10 mouse cellular contexts compared by ENCODE assay signal in the genomic region with DNA sequence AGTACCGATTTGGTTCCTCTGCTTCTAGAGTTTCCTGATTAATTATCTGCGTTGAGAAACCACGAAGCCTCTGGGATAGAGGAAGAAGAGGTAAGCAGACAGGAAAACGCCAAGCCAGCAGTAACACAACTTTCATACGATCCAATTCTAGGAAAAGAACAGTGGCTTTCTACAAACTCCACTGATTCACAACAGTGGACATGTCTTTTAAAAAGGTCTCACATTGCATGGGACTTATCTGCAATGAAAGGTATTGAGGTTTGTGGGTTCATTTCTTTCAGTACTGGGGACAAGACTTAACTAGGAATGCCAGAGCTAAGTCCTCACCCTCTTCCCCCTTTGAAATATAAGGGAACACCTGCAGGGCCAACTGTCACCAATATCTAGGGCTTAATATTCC. TPM values are rescaled to one million over a fixed set of nuclear protein-coding genes. Genes with fewer than 3 reads are reported as not detected.
DNase-seq lines count a peak whose midpoint lies in the region; ATAC-seq and TF ChIP-seq lines count a peak whose summit lies in the region.
"Had no signal": no experiment of that assay in that cellular context is flagged by ENCODE, and none has a peak within 500 bp of the region (broad histone marks: within the 10 kb centered on the region; RNA-seq: fewer than 3 reads in every experiment).

No protein-coding gene starts in this region.

- no peaks in the 10 kb centered on the region for H3K9me3 ChIP-seq in heart, embryonic 14.5 days (ENCODE audit: control insufficient read depth, low read length)
- H3K9me3 ChIP-seq in MEL (replicated peaks; ENCODE audit: insufficient read depth, low read length): no peaks in the 10 kb centered on the region
- no peaks in the 10 kb centered on the region for H3K9me3 ChIP-seq in hindbrain, embryonic 13.5 days
- no peaks in the 10 kb centered on the region for H3K9me3 ChIP-seq in midbrain, embryonic 11.5 days (ENCODE audit: control insufficient read depth, low read length)

- peaks cover 22% of the 10 kb centered on the region for H3K36me3 ChIP-seq in heart, embryonic 14.5 days (ENCODE audit: control insufficient read depth, insufficient read depth, low read length)
- H3K36me3 ChIP-seq in MEL (ENCODE audit: control insufficient read depth in 1 of 2, insufficient read depth in 2 of 2, low read length in 2 of 2): peaks cover 0 to 16% of the 10 kb centered on the region in 2 experiments; a peak in 3 of 4 replicates
- H3K36me3 ChIP-seq in hindbrain, embryonic 13.5 days: peaks cover 29% of the 10 kb centered on the region
- no peaks in the 10 kb centered on the region for H3K36me3 ChIP-seq in midbrain, embryonic 11.5 days (ENCODE audit: control insufficient read depth, insufficient read depth, low read length)

- no peak overlapping the region for H3K27ac ChIP-seq in heart, embryonic 14.5 days (replicated peaks in 1 of 2; ENCODE audit: control insufficient read depth in 1 of 2, insufficient read depth in 1 of 2, low read depth in 2 of 2, low read length in 2 of 2)
- peak overlapping the region; percentile 1; the same call in 1 of the 2 replicates for H3K27ac ChIP-seq in MEL (ENCODE audit: control insufficient read depth, low read depth, low read length)
- H3K27ac ChIP-seq in hindbrain, embryonic 13.5 days: no peak overlapping the region
- no peak overlapping the region for H3K27ac ChIP-seq in midbrain, embryonic 11.5 days (ENCODE audit: low read depth, low read length)

- no peak for TF ChIP-seq RAD21 in MEL (IDR thresholded peaks at IDR 0.05; ENCODE audit: low read depth, low read length)

- ATAC-seq in heart, embryonic 14.5 days (ENCODE audit: insufficient number of reproducible peaks, insufficient read depth, low FRiP score, low read depth): no peak
- ATAC-seq in hindbrain, embryonic 13.5 days (ENCODE audit: low FRiP score): no peak
- ATAC-seq in midbrain, embryonic 11.5 days (ENCODE audit: low FRiP score): no peak

- no peak for TF ChIP-seq EP300 in MEL (IDR thresholded peaks at IDR 0.05; ENCODE audit: low read depth in 1 of 2, low read length in 2 of 2)

- DNase-seq in heart, postnatal 36 days: no peak
- DNase-seq in MEL (ENCODE audit: low read depth, low spot score): peak; percentile 62
- no peak for DNase-seq in midbrain, embryonic 11.5 days (ENCODE audit: low spot score, missing footprints)
- no peak for DNase-seq in right cerebral cortex, postnatal 25 days
- no peak for DNase-seq in gastrocnemius, postnatal 36 days
- DNase-seq in left cerebral cortex, adult 9 months (ENCODE audit: low spot score in 2 of 2): no peak
- DNase-seq: cerebellum, adult 11 months had no signal

- WGBS in heart, embryonic 14.5 days: 80% methylated on average over 5 of the region's 5 CpGs
- 87% methylated on average over 5 of the region's 5 CpGs for WGBS in hindbrain, embryonic 13.5 days
- WGBS in midbrain, embryonic 11.5 days: 82% methylated on average over 5 of the region's 5 CpGs

- H3K9ac ChIP-seq in heart, embryonic 14.5 days (ENCODE audit: low read length): peak overlapping the region; percentile 92
- peak overlapping the region; percentile 96 for H3K9ac ChIP-seq in MEL (ENCODE audit: control insufficient read depth, low read depth, low read length, poor library complexity, severe bottlenecking)
- H3K9ac ChIP-seq in hindbrain, embryonic 13.5 days: peak overlapping the region; percentile 94
- H3K9ac ChIP-seq in midbrain, embryonic 11.5 days (ENCODE audit: low read length): no peak overlapping the region

- H3K4me2 ChIP-seq in heart, embryonic 14.5 days (ENCODE audit: low read length): peak overlapping the region; percentile 89
- peak overlapping the region; percentile 79 for H3K4me2 ChIP-seq in hindbrain, embryonic 13.5 days
- H3K4me2 ChIP-seq in midbrain, embryonic 11.5 days: peak overlapping the region; percentile 84; the same call in 1 of the 2 replicates

- peak overlapping the region in 1 of 2 experiments; percentile 74; a peak in 2 of 4 replicates for H3K4me3 ChIP-seq in heart, embryonic 14.5 days (ENCODE audit: control insufficient read depth in 1 of 2, insufficient read depth in 1 of 2, low read depth in 1 of 2, low read length in 2 of 2)
- H3K4me3 ChIP-seq in MEL (ENCODE audit: control insufficient read depth in 1 of 2, insufficient read depth in 1 of 2, low read depth in 2 of 2, low read length in 2 of 2): peak overlapping the region; percentile 74 to 95
- H3K4me3 ChIP-seq in hindbrain, embryonic 13.5 days: peak overlapping the region; percentile 71
- H3K4me3 ChIP-seq in midbrain, embryonic 11.5 days (ENCODE audit: low read depth, low read length): no peak overlapping the region

- H3K79me2 ChIP-seq in MEL (ENCODE audit: control insufficient read depth, insufficient read depth, low read length, poor library complexity): peaks cover 6% of the 10 kb centered on the region

- H3K4me1 ChIP-seq in heart, embryonic 14.5 days (ENCODE audit: control insufficient read depth in 2 of 2, insufficient read depth in 2 of 2, low read length in 2 of 2): 0 out of 4 replicates have a peak, but pooled peaks cover 0 to 5% of the 10 kb centered on the region in 2 experiments
- peaks cover 5 to 14% of the 10 kb centered on the region in 2 experiments for H3K4me1 ChIP-seq in MEL (ENCODE audit: control insufficient read depth in 1 of 2, insufficient read depth in 2 of 2, low read length in 2 of 2)
- peaks cover 18% of the 10 kb centered on the region for H3K4me1 ChIP-seq in hindbrain, embryonic 13.5 days (replicated peaks)
- 0 out of 2 replicates have a peak, but pooled peaks cover 2% of the 10 kb centered on the region for H3K4me1 ChIP-seq in midbrain, embryonic 11.5 days (ENCODE audit: control insufficient read depth, insufficient read depth, low read length)

- no peaks in the 10 kb centered on the region for H3K27me3 ChIP-seq in heart, embryonic 14.5 days (ENCODE audit: control insufficient read depth, insufficient read depth, low read length)
- no peaks in the 10 kb centered on the region for H3K27me3 ChIP-seq in MEL (ENCODE audit: control insufficient read depth in 1 of 2, insufficient read depth in 2 of 2, low read length in 2 of 2)
- H3K27me3 ChIP-seq in hindbrain, embryonic 13.5 days: no peaks in the 10 kb centered on the region
- no peaks in the 10 kb centered on the region for H3K27me3 ChIP-seq in midbrain, embryonic 11.5 days (ENCODE audit: control insufficient read depth, insufficient read depth, low read length)

- no peak for TF ChIP-seq POLR2A in MEL (IDR thresholded peaks at IDR 0.05; ENCODE audit: control insufficient read depth in 1 of 2, insufficient read depth in 1 of 2, low read depth in 1 of 2, low read length in 2 of 2, poor library complexity in 1 of 2)

- intact Hi-C loops in heart, postnatal 36 days (cut with DNase I): loop anchor here (5.0 kb wide), 1 partner anchor 160 kb away; a partner anchor contains a TSS
- intact Hi-C loops in gastrocnemius, postnatal 36 days (cut with DNase I): no loop called here

- TF ChIP-seq CTCF in MEL (IDR thresholded peaks at IDR 0.05 in 2 of 3, conservative IDR thresholded peaks at IDR 0.05 in 1 of 3; ENCODE audit: control insufficient read depth in 1 of 3, insufficient read depth in 1 of 3, low read depth in 2 of 3, low read length in 3 of 3, poor library complexity in 1 of 3, severe bottlenecking in 1 of 3): no peak

TF ChIP-seq in MEL, 35 proteins besides CTCF, POLR2A, EP300 and RAD21 (continues in another document):
- TF ChIP-seq NELFE (IDR thresholded peaks at IDR 0.05; ENCODE audit: low read depth, low read length): no peak
- 0 out of 2 replicates have a peak, but pooled peaks have one; percentile 60 for TF ChIP-seq CHD1 (IDR thresholded peaks at IDR 0.05; ENCODE audit: low read depth, low read length)
- TF ChIP-seq GATA1 (IDR thresholded peaks at IDR 0.05; ENCODE audit: low read depth, low read length): peak; percentile 40

RNA-seq across cellular contexts. Expression of a gene that starts 1.0 kb away (rescaled TPM):
- 142 and 156 TPM in 2 replicates for polyA plus RNA-seq in heart, embryonic 14.5 days (2014; fragmentation: Nextera tagmentation; extraction: Ambion mirVana)
- total RNA-seq in heart, postnatal 36 days (2021): 10 to 100 TPM; 50.5 to 57.3 TPM
- total RNA-seq in MEL (2012; rRNA removed): 31.7 and 37.2 TPM in 2 replicates
- polyA plus RNA-seq in MEL (2012; ENCODE audit: insufficient read depth in 1 of 2, insufficient read length in 2 of 2, low read depth in 1 of 2, low replicate concordance in 2 of 2, missing spikeins in 1 of 2): 10 to 100 TPM in 1 of 2 experiments, not detected in 1; 58.0 TPM
- polyA plus RNA-seq in hindbrain, embryonic 13.5 days (2015; fragmentation: Nextera tagmentation; extraction: Ambion mirVana): 165 and 184 TPM in 2 replicates
- polyA plus RNA-seq in midbrain, embryonic 11.5 days (2014; fragmentation: Nextera tagmentation; extraction: Ambion mirVana): 105 and 107 TPM in 2 replicates
- 10 to 100 TPM; 42.4 to 43.6 TPM for total RNA-seq in gastrocnemius, postnatal 36 days (2021)

RNA-seq across cellular contexts. Expression of a gene that starts 1.6 kb away (rescaled TPM):
- 6.5 and 7.2 TPM in 2 replicates for polyA plus RNA-seq in heart, embryonic 14.5 days (2014; fragmentation: Nextera tagmentation; extraction: Ambion mirVana)
- 10 to 100 TPM; 11.0 to 12.1 TPM for total RNA-seq in heart, postnatal 36 days (2021)
- total RNA-seq in MEL (2012; rRNA removed): 25.6 and 34.5 TPM in 2 replicates
- polyA plus RNA-seq in MEL (2012; ENCODE audit: insufficient read depth in 1 of 2, insufficient read length in 2 of 2, low read depth in 1 of 2, low replicate concordance in 2 of 2, missing spikeins in 1 of 2): 10 to 100 TPM in 1 of 2 experiments, not detected in 1; 41.7 TPM
- polyA plus RNA-seq in hindbrain, embryonic 13.5 days (2015; fragmentation: Nextera tagmentation; extraction: Ambion mirVana): 18.1 and 20.3 TPM in 2 replicates
- 7.3 and 8.3 TPM in 2 replicates for polyA plus RNA-seq in midbrain, embryonic 11.5 days (2014; fragmentation: Nextera tagmentation; extraction: Ambion mirVana)
- 1 to 10 TPM; 2.5 to 3.8 TPM for total RNA-seq in gastrocnemius, postnatal 36 days (2021)

RNA-seq across cellular contexts. Expression of a gene that starts 7.5 kb away (rescaled TPM):
- polyA plus RNA-seq in heart, embryonic 14.5 days (2014; fragmentation: Nextera tagmentation; extraction: Ambion mirVana): 13.3 and 14.3 TPM in 2 replicates
- total RNA-seq in heart, postnatal 36 days (2021): 10 to 100 TPM; 14.5 to 15.6 TPM
- 213 and 228 TPM in 2 replicates for total RNA-seq in MEL (2012; rRNA removed)
- polyA plus RNA-seq in MEL (2012; ENCODE audit: insufficient read depth in 1 of 2, insufficient read length in 2 of 2, low read depth in 1 of 2, low replicate concordance in 2 of 2, missing spikeins in 1 of 2): 100 to 1,000 TPM; 254 to 383 TPM
- 13.7 and 14.7 TPM in 2 replicates for polyA plus RNA-seq in hindbrain, embryonic 13.5 days (2015; fragmentation: Nextera tagmentation; extraction: Ambion mirVana)
- polyA plus RNA-seq in midbrain, embryonic 11.5 days (2014; fragmentation: Nextera tagmentation; extraction: Ambion mirVana): 20.5 and 22.2 TPM in 2 replicates
- total RNA-seq in gastrocnemius, postnatal 36 days (2021): 10 to 100 TPM; 21.3 to 21.7 TPM

RNA-seq across cellular contexts. Expression of a gene that starts 59.0 kb away (rescaled TPM):
- not detected in 2 replicates for polyA plus RNA-seq in heart, embryonic 14.5 days (2014; fragmentation: Nextera tagmentation; extraction: Ambion mirVana)
- not detected for total RNA-seq in heart, postnatal 36 days (2021)
- total RNA-seq in MEL (2012; rRNA removed): not detected in 2 replicates
- not detected for polyA plus RNA-seq in MEL (2012; ENCODE audit: insufficient read depth in 1 of 2, insufficient read length in 2 of 2, low read depth in 1 of 2, low replicate concordance in 2 of 2, missing spikeins in 1 of 2)
- polyA plus RNA-seq in hindbrain, embryonic 13.5 days (2015; fragmentation: Nextera tagmentation; extraction: Ambion mirVana): not detected in 2 replicates
- polyA plus RNA-seq in midbrain, embryonic 11.5 days (2014; fragmentation: Nextera tagmentation; extraction: Ambion mirVana): not detected in 2 replicates
- not detected for total RNA-seq in gastrocnemius, postnatal 36 days (2021)
- total RNA-seq: layer of hippocampus, postnatal 25 days had no signal

Comparison
In these comparisons a context has a peak if more than half of its experiments do, and no peak if none do; other contexts are left out.
1. RNA of a gene that starts 7.5 kb away (polyA plus RNA-seq): 254 to 383 TPM in MEL; 20.5 to 22.2 TPM in midbrain, embryonic 11.5 days, 13.7 to 14.7 TPM in hindbrain, embryonic 13.5 days and 13.3 to 14.3 TPM in heart, embryonic 14.5 days; every median in the first group is over 10 times any median in the second.
2. Peak in every context shown above with its lines, with median percentiles within 50 percentile points of each other: H3K4me2 ChIP-seq.